ENCODE assay signal across 7 mouse cellular contexts in the genomic region with DNA sequence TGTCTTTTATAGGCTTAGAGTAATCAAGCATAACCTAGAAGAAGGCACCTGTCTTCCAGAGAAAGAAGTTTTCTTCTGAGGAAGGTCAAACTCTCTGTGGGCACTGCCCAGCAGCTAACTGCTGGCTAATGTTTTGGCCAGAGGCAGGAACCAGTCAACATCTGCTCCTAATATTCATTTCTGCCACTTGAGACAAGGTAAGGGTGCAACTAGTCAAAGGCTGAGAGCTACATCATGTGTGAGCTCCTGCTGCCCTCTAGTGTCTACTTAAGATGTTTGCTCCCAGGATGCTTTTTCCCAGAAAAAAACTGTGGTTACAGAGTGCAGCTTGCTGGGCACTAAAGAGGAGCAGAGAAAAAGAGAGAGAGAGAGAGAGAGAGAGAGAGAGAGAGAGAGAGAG. TPM values are rescaled to one million over a fixed set of nuclear protein-coding genes. Genes with fewer than 3 reads are reported as not detected.
DNase-seq lines count a peak whose midpoint lies in the region; ATAC-seq and TF ChIP-seq lines count a peak whose summit lies in the region.

No protein-coding gene starts in this region.

- no peaks in the 10 kb centered on the region for H3K27me3 ChIP-seq in midbrain, postnatal 0 days (ENCODE audit: insufficient read depth, low read length)

- peak; percentile 15 for DNase-seq in thymus, postnatal 14 days
- no peak for DNase-seq in thymus, postnatal 36 days
- DNase-seq in cerebellum, postnatal 10 days = peak; percentile 59 to 74
- DNase-seq in kidney, postnatal 4 days = peak; percentile 21 to 40
- peak; percentile 80 for DNase-seq in midbrain, postnatal 0 days (ENCODE audit: low spot score)
- no peak for DNase-seq in spleen, adult 18-20 months

- H3K4me2 ChIP-seq in midbrain, postnatal 0 days (ENCODE audit: low read depth, low read length, poor library complexity, severe bottlenecking) = no peak overlapping the region

- H3K27ac ChIP-seq in midbrain, postnatal 0 days (ENCODE audit: low read depth, low read length) = no peak overlapping the region

- no peaks in the 10 kb centered on the region for H3K9me3 ChIP-seq in midbrain, postnatal 0 days (ENCODE audit: low read length)

- peak; percentile 81 for ATAC-seq in granulocyte monocyte progenitor cell, adult 5-6 weeks (replicated peaks; ENCODE audit: poor library complexity, severe bottlenecking)
- peak; percentile 79 for ATAC-seq in midbrain, postnatal 0 days (ENCODE audit: low FRiP score)

- no peak overlapping the region for H3K4me3 ChIP-seq in midbrain, postnatal 0 days (ENCODE audit: low read depth, low read length)

- H3K9ac ChIP-seq in midbrain, postnatal 0 days (replicated peaks; ENCODE audit: low read length, poor library complexity, severe bottlenecking) = no peak overlapping the region

- no peaks in the 10 kb centered on the region for H3K36me3 ChIP-seq in midbrain, postnatal 0 days (ENCODE audit: insufficient read depth, low read length)

- TF ChIP-seq CTCF in midbrain, postnatal 0 days (IDR thresholded peaks at IDR 0.05) = peak; percentile 88

- H3K4me1 ChIP-seq in midbrain, postnatal 0 days (ENCODE audit: insufficient read depth, low read length) = no peaks in the 10 kb centered on the region

RNA-seq across cellular contexts. Expression of a gene that starts 15.0 kb away (rescaled TPM):
- total RNA-seq in granulocyte monocyte progenitor cell, adult 5-6 weeks (2014; fragmentation: Nextera tagmentation) = 8.0 and 9.3 TPM in 2 replicates
- total RNA-seq in granulocyte monocyte progenitor cell, adult 5-6 weeks (2017) = 5.0 and 8.7 TPM in 2 replicates
- total RNA-seq in midbrain, postnatal 0 days (2014; rRNA removed) = 204 and 218 TPM in 2 replicates
- polyA plus RNA-seq in midbrain, postnatal 0 days (2015; fragmentation: Nextera tagmentation; extraction: Ambion mirVana) = 175 and 187 TPM in 2 replicates

Comparison
In these comparisons a context has a peak if more than half of its experiments do, and no peak if none do; other contexts are left out.
1. DNase-seq: peak in thymus, postnatal 14 days (single experiment), cerebellum, postnatal 10 days (2 of 2), kidney, postnatal 4 days (2 of 2) and midbrain, postnatal 0 days (single experiment); none in thymus, postnatal 36 days (0 of 2) and spleen, adult 18-20 months (0 of 2).
2. RNA of a gene that starts 15.0 kb away (total RNA-seq): 204 to 218 TPM in midbrain, postnatal 0 days; 5.0 to 9.3 TPM in granulocyte monocyte progenitor cell, adult 5-6 weeks; every median in the first group is over 10 times any median in the second.